ENCODE assay signal across 8 mouse cellular contexts in the genomic region with DNA sequence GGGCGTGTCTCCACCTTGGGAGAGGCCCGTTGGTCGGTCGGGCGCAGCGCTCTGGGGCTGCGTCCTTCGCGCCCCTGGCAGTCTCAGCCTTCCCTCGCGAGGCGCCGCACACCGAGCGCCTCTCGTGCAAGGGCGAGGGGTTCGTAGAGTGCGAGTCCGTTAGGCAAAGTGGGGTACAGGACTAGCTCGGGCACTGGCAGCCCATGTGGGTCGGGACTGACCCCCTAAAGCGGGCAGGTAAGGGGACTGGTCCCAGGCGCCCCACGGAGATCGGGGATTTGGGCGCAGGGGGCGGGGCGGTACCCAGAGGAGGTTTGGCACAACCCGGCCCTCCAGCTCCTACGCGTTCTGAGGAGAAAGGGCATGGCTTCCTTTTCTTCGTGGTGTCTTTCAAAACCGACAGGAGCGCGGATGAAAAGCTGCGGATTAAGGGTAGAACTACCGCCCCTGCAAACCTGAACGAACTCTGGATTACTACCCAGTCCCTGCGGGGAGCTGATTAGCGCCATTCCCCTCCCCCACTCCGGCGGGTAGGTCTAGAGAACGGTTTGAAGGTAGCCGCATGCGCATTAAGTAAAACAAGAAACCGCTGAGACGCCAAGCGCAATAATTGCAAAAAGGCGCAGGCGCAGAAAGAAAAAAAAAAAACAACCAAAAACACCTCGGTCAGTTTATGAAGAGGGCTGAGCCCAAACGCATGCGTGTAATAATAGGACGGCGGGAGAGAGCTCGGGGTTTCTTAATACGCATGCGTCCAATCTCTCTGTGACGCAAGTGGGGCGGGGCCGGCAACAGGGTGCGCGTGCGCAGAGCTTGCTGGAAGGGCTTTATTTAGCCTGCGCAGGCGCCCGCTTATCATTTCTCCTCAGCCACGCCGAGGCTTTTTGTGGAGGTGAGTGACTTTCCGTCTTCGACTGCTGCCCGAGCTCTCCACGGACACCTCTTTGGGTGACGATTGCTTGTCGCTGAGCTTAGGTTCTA. TPM values are rescaled to one million over a fixed set of nuclear protein-coding genes. Genes with fewer than 3 reads are reported as not detected.
DNase-seq lines count a peak whose midpoint lies in the region; ATAC-seq and TF ChIP-seq lines count a peak whose summit lies in the region.

Gene Hnrnph1, plus strand, starts transcription at position 80 of the 981 bp plus-strand sequence.

- H3K4me2 ChIP-seq in forebrain, embryonic 13.5 days = peak within 1 kb of the TSS; percentile 85
- peak within 1 kb of the TSS; percentile 95 for H3K4me2 ChIP-seq in liver, postnatal 0 days (ENCODE audit: low read depth, low read length)
- H3K4me2 ChIP-seq in neural tube, embryonic 14.5 days (ENCODE audit: low read depth, low read length) = peak within 1 kb of the TSS; percentile 75

- no peak for TF ChIP-seq EP300 in ES-Bruce4 (IDR thresholded peaks at IDR 0.05; ENCODE audit: insufficient read depth, low read depth, low read length)
- peak; percentile 84 for TF ChIP-seq EP300 in liver, postnatal 0 days (IDR thresholded peaks at IDR 0.05; ENCODE audit: low read depth)

- under 1% methylated on average over 74 of the region's 76 CpGs for WGBS in forebrain, embryonic 13.5 days
- under 1% methylated on average over 76 of the region's 76 CpGs for WGBS in large intestine, adult 2 months
- WGBS in liver, postnatal 0 days (ENCODE audit: insufficient replicate concordance) = under 1% methylated on average over 76 of the region's 76 CpGs
- WGBS in neural tube, embryonic 14.5 days = under 1% methylated on average over 76 of the region's 76 CpGs

- no peaks in the 10 kb centered on the region for H3K27me3 ChIP-seq in ES-Bruce4 (ENCODE audit: control insufficient read depth, insufficient read depth, low read length, poor library complexity, severe bottlenecking)
- no peaks in the 10 kb centered on the region for H3K27me3 ChIP-seq in forebrain, embryonic 13.5 days
- H3K27me3 ChIP-seq in liver, postnatal 0 days (ENCODE audit: insufficient read depth, low read length) = no peaks in the 10 kb centered on the region
- no peaks in the 10 kb centered on the region for H3K27me3 ChIP-seq in neural tube, embryonic 14.5 days (ENCODE audit: control insufficient read depth, insufficient read depth, low read length)

- H3K36me3 ChIP-seq in ES-Bruce4 (ENCODE audit: control insufficient read depth, insufficient read depth, low read length, poor library complexity, severe bottlenecking) = peaks cover 29% of the 10 kb centered on the region
- H3K36me3 ChIP-seq in forebrain, embryonic 13.5 days (ENCODE audit: poor library complexity, severe bottlenecking) = peaks cover 20% of the 10 kb centered on the region
- H3K36me3 ChIP-seq in liver, postnatal 0 days (replicated peaks; ENCODE audit: insufficient read depth, low read length) = peaks cover 20% of the 10 kb centered on the region
- H3K36me3 ChIP-seq in neural tube, embryonic 14.5 days (ENCODE audit: control insufficient read depth, insufficient read depth, low read length) = peaks cover 8% of the 10 kb centered on the region; the same call in 1 of the 2 replicates

- H3K4me3 ChIP-seq in ES-Bruce4 (ENCODE audit: low read depth, low read length) = peak within 1 kb of the TSS; percentile 95
- H3K4me3 ChIP-seq in forebrain, embryonic 13.5 days = peak within 1 kb of the TSS; percentile 96
- peak within 1 kb of the TSS; percentile 72 for H3K4me3 ChIP-seq in liver, postnatal 0 days (ENCODE audit: low read depth, low read length)
- H3K4me3 ChIP-seq in neural tube, embryonic 14.5 days (ENCODE audit: low read depth, low read length) = peak within 1 kb of the TSS; percentile 95

- ATAC-seq in cerebellum, adult (ENCODE audit: insufficient number of reproducible peaks, low FRiP score, low TSS enrichment) = peak; percentile 85
- peak; percentile 93 for ATAC-seq in forebrain, embryonic 13.5 days
- ATAC-seq in liver, postnatal 0 days = peak; percentile 86
- ATAC-seq in neural tube, embryonic 14.5 days (ENCODE audit: low read depth) = peak; percentile 89

- peak; percentile 94 for TF ChIP-seq POLR2A in ES-Bruce4 (IDR thresholded peaks at IDR 0.05; ENCODE audit: insufficient read depth, low read length)

- no peak for TF ChIP-seq CTCF in ES-Bruce4 (IDR thresholded peaks at IDR 0.05; ENCODE audit: low read depth, low read length)
- no peak for TF ChIP-seq CTCF in liver, postnatal 0 days (IDR thresholded peaks at IDR 0.05; ENCODE audit: low read depth)

- peak within 1 kb of the TSS; percentile 97 for H3K9ac ChIP-seq in ES-Bruce4 (ENCODE audit: low read depth, poor library complexity, severe bottlenecking)
- H3K9ac ChIP-seq in forebrain, embryonic 13.5 days = peak within 1 kb of the TSS; percentile 99
- peak within 1 kb of the TSS; percentile 86 for H3K9ac ChIP-seq in liver, postnatal 0 days (replicated peaks)
- peak within 1 kb of the TSS; percentile 98 for H3K9ac ChIP-seq in neural tube, embryonic 14.5 days (replicated peaks; ENCODE audit: low read depth, low read length)

- peaks cover 2% of the 10 kb centered on the region for H3K4me1 ChIP-seq in ES-Bruce4 (ENCODE audit: control insufficient read depth, insufficient read depth, low read length)
- peaks cover 29% of the 10 kb centered on the region for H3K4me1 ChIP-seq in forebrain, embryonic 13.5 days
- H3K4me1 ChIP-seq in liver, postnatal 0 days (ENCODE audit: insufficient read depth) = peaks cover 19% of the 10 kb centered on the region
- peaks cover 24% of the 10 kb centered on the region for H3K4me1 ChIP-seq in neural tube, embryonic 14.5 days (ENCODE audit: control insufficient read depth, insufficient read depth, low read length)

- no peaks in the 10 kb centered on the region for H3K9me3 ChIP-seq in ES-Bruce4 (replicated peaks; ENCODE audit: control insufficient read depth, insufficient read depth, low read length, poor library complexity, severe bottlenecking)
- H3K9me3 ChIP-seq in forebrain, embryonic 13.5 days (replicated peaks) = no peaks in the 10 kb centered on the region
- H3K9me3 ChIP-seq in liver, postnatal 0 days (ENCODE audit: low read length) = no peaks in the 10 kb centered on the region
- no peaks in the 10 kb centered on the region for H3K9me3 ChIP-seq in neural tube, embryonic 14.5 days (ENCODE audit: control insufficient read depth, low read length)

- H3K27ac ChIP-seq in ES-Bruce4 (ENCODE audit: insufficient read depth, low read length) = peak within 1 kb of the TSS; percentile 90
- peak within 1 kb of the TSS; percentile 100 for H3K27ac ChIP-seq in forebrain, embryonic 13.5 days
- H3K27ac ChIP-seq in liver, postnatal 0 days (ENCODE audit: low read depth) = peak within 1 kb of the TSS; percentile 100
- H3K27ac ChIP-seq in neural tube, embryonic 14.5 days (ENCODE audit: low read depth, low read length) = peak within 1 kb of the TSS; percentile 99

- peak; percentile 99 for DNase-seq in heart, postnatal 10 days
- peak; percentile 98 for DNase-seq in large intestine, adult 2 months (ENCODE audit: low read depth, low spot score)
- peak; percentile 99 for DNase-seq in liver, postnatal 0 days
- peak; percentile 99 for DNase-seq in testis, postnatal 10 days (ENCODE audit: low spot score)

- intact Hi-C loops in heart, postnatal 10 days (cut with DNase I) = loop anchor here (5.0 kb wide), 2 partner anchors 55 to 85 kb away; partner anchors contain the start of genes Maml1 and Rufy1

RNA-seq across cellular contexts. Expression of gene Hnrnph1, which starts in this region (rescaled TPM):
- polyA plus RNA-seq in ES-Bruce4 (2011; ENCODE audit: insufficient read depth, insufficient read length, low read depth, missing spikeins) = 531 and 559 TPM in 2 replicates
- 721 and 763 TPM in 2 replicates for polyA plus RNA-seq in forebrain, embryonic 13.5 days (2015; fragmentation: Nextera tagmentation; extraction: Ambion mirVana)
- 100 to 1,000 TPM; 154 to 182 TPM for total RNA-seq in heart, postnatal 10 days (2021)
- 43.2 and 51.7 TPM in 2 replicates for polyA plus RNA-seq in large intestine, adult 2 months (2012; rRNA removed)
- 70.1 and 71.1 TPM in 2 replicates for polyA plus RNA-seq in liver, postnatal 0 days (2015; fragmentation: Nextera tagmentation; extraction: Ambion mirVana)
- polyA plus RNA-seq in neural tube, embryonic 14.5 days (2014; fragmentation: Nextera tagmentation; extraction: Ambion mirVana) = 441 and 486 TPM in 2 replicates

Comparison
In these comparisons a context has a peak if more than half of its experiments do, and no peak if none do; other contexts are left out.
1. Peak in every context shown above with its lines: DNase-seq, ATAC-seq, H3K4me3 ChIP-seq and H3K27ac ChIP-seq.